ENCODE assay signal across 8 mouse cellular contexts in the genomic region with DNA sequence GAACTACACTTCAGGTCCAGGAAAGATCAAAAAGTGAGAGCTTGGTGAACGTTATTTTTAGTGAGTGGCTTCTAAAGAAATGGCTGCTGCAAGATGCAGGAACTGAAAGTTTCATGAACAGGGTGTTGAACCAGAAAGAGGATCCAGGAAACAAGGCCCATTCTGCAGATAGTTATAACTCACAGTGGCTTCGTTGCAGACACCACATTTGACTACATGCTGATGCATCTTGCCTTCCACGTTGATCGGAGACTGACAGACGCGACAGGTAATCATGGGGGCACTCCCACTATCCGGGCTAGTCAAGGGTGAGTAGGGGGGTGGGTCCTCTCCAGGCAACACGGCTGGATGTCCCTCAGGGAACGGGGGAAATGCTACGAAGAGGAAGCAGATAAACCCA. TPM values are rescaled to one million over a fixed set of nuclear protein-coding genes. Genes with fewer than 3 reads are reported as not detected.
DNase-seq lines count a peak whose midpoint lies in the region; ATAC-seq and TF ChIP-seq lines count a peak whose summit lies in the region.

No protein-coding gene starts in this region.

- no peaks in the 10 kb centered on the region for H3K27me3 ChIP-seq in embryonic facial prominence, embryonic 15.5 days
- H3K27me3 ChIP-seq in intestine, embryonic 16.5 days (replicated peaks; ENCODE audit: control insufficient read depth, insufficient read depth, low read length): no peaks in the 10 kb centered on the region
- no peaks in the 10 kb centered on the region for H3K27me3 ChIP-seq in midbrain, embryonic 16.5 days (ENCODE audit: control insufficient read depth, insufficient read depth, low read depth, low read length)

- peak in 1 of 2 experiments; percentile 19 for DNase-seq in left cerebral cortex, adult 2 months (ENCODE audit: extremely low spot score in 1 of 2, low spot score in 2 of 2)
- no peak for DNase-seq in left cerebral cortex, adult 9 months (ENCODE audit: low spot score in 2 of 2)
- DNase-seq in ovary, postnatal 14 days (ENCODE audit: low spot score): no peak
- DNase-seq in thymus, adult 18-20 months: no peak
- no peak for DNase-seq in right cerebral cortex, postnatal 4 days

- peak overlapping the region; percentile 80 for H3K4me2 ChIP-seq in embryonic facial prominence, embryonic 15.5 days (replicated peaks)
- peak overlapping the region; percentile 78 for H3K4me2 ChIP-seq in intestine, embryonic 16.5 days (ENCODE audit: low read depth, low read length)
- H3K4me2 ChIP-seq in midbrain, embryonic 16.5 days (ENCODE audit: low read length): peak overlapping the region; percentile 77

- ATAC-seq in embryonic facial prominence, embryonic 15.5 days (ENCODE audit: insufficient number of reproducible peaks, low FRiP score, low TSS enrichment, low read depth): no peak
- ATAC-seq in intestine, embryonic 16.5 days: no peak
- no peak for ATAC-seq in midbrain, embryonic 16.5 days

- peak overlapping the region; percentile 96 for H3K27ac ChIP-seq in left cerebral cortex, adult 2 months
- peak overlapping the region; percentile 90 for H3K27ac ChIP-seq in embryonic facial prominence, embryonic 15.5 days (replicated peaks)
- H3K27ac ChIP-seq in intestine, embryonic 16.5 days (ENCODE audit: low read length): peak overlapping the region; percentile 95
- H3K27ac ChIP-seq in midbrain, embryonic 16.5 days (ENCODE audit: low read length): peak overlapping the region; percentile 84

- H3K4me1 ChIP-seq in embryonic facial prominence, embryonic 15.5 days: peaks cover 30% of the 10 kb centered on the region
- H3K4me1 ChIP-seq in intestine, embryonic 16.5 days (ENCODE audit: control insufficient read depth, insufficient read depth, low read length): peaks cover 26% of the 10 kb centered on the region
- H3K4me1 ChIP-seq in midbrain, embryonic 16.5 days (ENCODE audit: control insufficient read depth, insufficient read depth, low read length): peaks cover 29% of the 10 kb centered on the region

- peaks cover 35% of the 10 kb centered on the region for H3K36me3 ChIP-seq in embryonic facial prominence, embryonic 15.5 days
- H3K36me3 ChIP-seq in intestine, embryonic 16.5 days (ENCODE audit: control insufficient read depth, insufficient read depth, low read length): peaks cover 17% of the 10 kb centered on the region
- H3K36me3 ChIP-seq in midbrain, embryonic 16.5 days (ENCODE audit: control insufficient read depth, insufficient read depth, low read length): peaks cover 17% of the 10 kb centered on the region

- peak overlapping the region; percentile 72 for H3K4me3 ChIP-seq in left cerebral cortex, adult 2 months
- H3K4me3 ChIP-seq in embryonic facial prominence, embryonic 15.5 days (replicated peaks): peak overlapping the region; percentile 87
- peak overlapping the region; percentile 97 for H3K4me3 ChIP-seq in intestine, embryonic 16.5 days (ENCODE audit: low read length)
- peak overlapping the region; percentile 62 for H3K4me3 ChIP-seq in midbrain, embryonic 16.5 days (ENCODE audit: low read depth, low read length)

- WGBS in embryonic facial prominence, embryonic 15.5 days: 13% methylated on average over 10 of the region's 10 CpGs
- WGBS in intestine, embryonic 16.5 days: 14% methylated on average over 10 of the region's 10 CpGs
- 17% methylated on average over 10 of the region's 10 CpGs for WGBS in midbrain, embryonic 16.5 days

- peak overlapping the region; percentile 85 for H3K9ac ChIP-seq in embryonic facial prominence, embryonic 15.5 days
- peak overlapping the region; percentile 96 for H3K9ac ChIP-seq in intestine, embryonic 16.5 days (ENCODE audit: low read depth, low read length)
- H3K9ac ChIP-seq in midbrain, embryonic 16.5 days (ENCODE audit: low read depth, low read length): peak overlapping the region; percentile 86

- H3K9me3 ChIP-seq in embryonic facial prominence, embryonic 15.5 days (replicated peaks): no peaks in the 10 kb centered on the region
- H3K9me3 ChIP-seq in intestine, embryonic 16.5 days (ENCODE audit: control insufficient read depth, low read length): no peaks in the 10 kb centered on the region
- H3K9me3 ChIP-seq in midbrain, embryonic 16.5 days (replicated peaks; ENCODE audit: control insufficient read depth, low read length, poor library complexity, severe bottlenecking): no peaks in the 10 kb centered on the region

- no peak for TF ChIP-seq CTCF in left cerebral cortex, adult 2 months (IDR thresholded peaks at IDR 0.05)

- intact Hi-C loops in left cerebral cortex, adult 2 months (cut with DNase I): loop anchor here (2.0 kb wide), 2 partner anchors 15 to 159 kb away; partner anchors contain the start of gene Gm49342

RNA-seq across cellular contexts. Expression of gene Pip4p1, which starts 0.7 kb away (rescaled TPM):
- 10 to 100 TPM; 95.6 to 98.2 TPM for total RNA-seq in left cerebral cortex, adult 2 months (2021)
- polyA plus RNA-seq in embryonic facial prominence, embryonic 15.5 days (2015; fragmentation: Nextera tagmentation; extraction: Ambion mirVana): 53.8 and 57.4 TPM in 2 replicates
- polyA plus RNA-seq in intestine, embryonic 16.5 days (2015; fragmentation: Nextera tagmentation; extraction: Ambion mirVana): 58.0 and 67.0 TPM in 2 replicates
- polyA plus RNA-seq in midbrain, embryonic 16.5 days (2015; fragmentation: Nextera tagmentation; extraction: Ambion mirVana): 95.0 and 99.5 TPM in 2 replicates

RNA-seq across cellular contexts. Expression of gene Pnp, which starts 0.9 kb away (rescaled TPM):
- total RNA-seq in left cerebral cortex, adult 2 months (2021): 10 to 100 TPM; 11.7 to 13.3 TPM
- 55.5 and 56.7 TPM in 2 replicates for polyA plus RNA-seq in embryonic facial prominence, embryonic 15.5 days (2015; fragmentation: Nextera tagmentation; extraction: Ambion mirVana)
- polyA plus RNA-seq in intestine, embryonic 16.5 days (2015; fragmentation: Nextera tagmentation; extraction: Ambion mirVana): 111 and 116 TPM in 2 replicates
- polyA plus RNA-seq in midbrain, embryonic 16.5 days (2015; fragmentation: Nextera tagmentation; extraction: Ambion mirVana): 20.8 and 22.8 TPM in 2 replicates

RNA-seq across cellular contexts. Expression of gene Apex1, which starts 5.2 kb away (rescaled TPM):
- total RNA-seq in left cerebral cortex, adult 2 months (2021): 10 to 100 TPM; 54.9 to 58.8 TPM
- 187 and 190 TPM in 2 replicates for polyA plus RNA-seq in embryonic facial prominence, embryonic 15.5 days (2015; fragmentation: Nextera tagmentation; extraction: Ambion mirVana)
- polyA plus RNA-seq in intestine, embryonic 16.5 days (2015; fragmentation: Nextera tagmentation; extraction: Ambion mirVana): 208 and 232 TPM in 2 replicates
- polyA plus RNA-seq in midbrain, embryonic 16.5 days (2015; fragmentation: Nextera tagmentation; extraction: Ambion mirVana): 173 and 193 TPM in 2 replicates

RNA-seq across cellular contexts. Expression of gene Osgep, which starts 5.3 kb away (rescaled TPM):
- 10 to 100 TPM; 29.2 to 34.8 TPM for total RNA-seq in left cerebral cortex, adult 2 months (2021)
- polyA plus RNA-seq in embryonic facial prominence, embryonic 15.5 days (2015; fragmentation: Nextera tagmentation; extraction: Ambion mirVana): 155 and 158 TPM in 2 replicates
- polyA plus RNA-seq in intestine, embryonic 16.5 days (2015; fragmentation: Nextera tagmentation; extraction: Ambion mirVana): 131 and 133 TPM in 2 replicates
- 113 and 117 TPM in 2 replicates for polyA plus RNA-seq in midbrain, embryonic 16.5 days (2015; fragmentation: Nextera tagmentation; extraction: Ambion mirVana)

RNA-seq across cellular contexts. Expression of gene Gm49342, which starts 14.4 kb away (rescaled TPM):
- 1 to 10 TPM; 8.4 to 9.2 TPM for total RNA-seq in left cerebral cortex, adult 2 months (2021)
- polyA plus RNA-seq in embryonic facial prominence, embryonic 15.5 days (2015; fragmentation: Nextera tagmentation; extraction: Ambion mirVana): not detected in 2 replicates
- not detected in 2 replicates for polyA plus RNA-seq in intestine, embryonic 16.5 days (2015; fragmentation: Nextera tagmentation; extraction: Ambion mirVana)
- not detected in 2 replicates for polyA plus RNA-seq in midbrain, embryonic 16.5 days (2015; fragmentation: Nextera tagmentation; extraction: Ambion mirVana)
